Mouse (Mus musculus) lung, postnatal 0 days (tissue): Measurements from ENCODE around the gene Pdzd4.

Source experiments
- CTCF ChIP-seq: IDR thresholded peaks from 2 replicates; pipeline ENCODE4 v1.5.1; 2016; ENCODE audit warnings: antibody characterized with exemption, mild to moderate bottlenecking
- EP300 ChIP-seq: IDR thresholded peaks from 2 replicates; pipeline ENCODE4 v1.6.1; 2016; ENCODE audit warnings: antibody characterized with exemption, mild to moderate bottlenecking, control low read depth

DNA sequence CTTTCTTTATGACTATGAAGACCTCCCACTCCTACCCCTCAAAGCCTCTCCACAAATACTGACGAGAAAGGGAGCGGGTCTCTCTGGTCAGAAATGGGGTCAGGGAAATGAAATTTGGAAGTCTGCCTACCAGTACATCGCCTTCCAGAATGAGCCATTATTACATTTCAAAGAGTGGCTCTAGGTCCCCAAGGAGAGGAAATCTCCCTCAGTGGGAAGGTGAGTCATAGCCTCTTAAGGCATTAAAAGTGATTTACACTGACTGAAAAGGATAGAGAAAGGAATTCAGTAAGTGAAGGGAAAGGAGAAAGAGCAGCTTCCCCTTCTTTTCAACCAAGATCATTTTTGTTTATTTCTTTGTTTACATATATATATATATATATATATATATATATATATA, 11.9 kb upstream of the Pdzd4 start:
- TF ChIP-seq CTCF (no peak), EP300 (no peak)
